Mouse (Mus musculus): ENCODE data around the gene Satl1. TPM values are rescaled to one million over a fixed set of nuclear protein-coding genes. Genes with fewer than 3 reads are reported as not detected.
"Not testable (repeated sequence)": the region's sequence is repeated elsewhere in the genome, so short reads cannot be mapped to it uniquely, and the experiment has no call there.

Gene Satl1
- not detected in 2 replicates for polyA plus RNA-seq (2015; fragmentation: Nextera tagmentation; extraction: Ambion mirVana)

- ATAC-seq, result no peak
- 83% methylated on average over 3 of the region's 3 CpGs for WGBS
- Histone ChIP-seq H3K9ac (replicated peaks) (no peak within 1 kb of the TSS), H3K9me3 (no peaks in the 10 kb centered on the region), H3K4me1 (replicated peaks) (no peaks in the 10 kb centered on the region), H3K36me3 (no peaks in the 10 kb centered on the region), H3K27me3 (no peaks in the 10 kb centered on the region), H3K4me3 (replicated peaks) (no peak within 1 kb of the TSS), H3K4me2 (replicated peaks) (no peak within 1 kb of the TSS), H3K27ac (no peak within 1 kb of the TSS)
Observed at GRCm38 (mm10) chrX:112406679-112407078, at the start of gene Satl1. TSS of gene Satl1 (minus strand) at chrX:112406779.

- Histone ChIP-seq H3K27me3 (no peaks in the 10 kb centered on the region), H3K4me2 (replicated peaks) (no peak overlapping the region), H3K27ac (no peak overlapping the region), H3K9ac (replicated peaks) (no peak overlapping the region), H3K4me3 (replicated peaks) (no peak overlapping the region), H3K4me1 (replicated peaks) (no peaks in the 10 kb centered on the region), H3K9me3 (no peaks in the 10 kb centered on the region), H3K36me3 (no peaks in the 10 kb centered on the region)
- WGBS, result 92% methylated on average over 2 of the region's 2 CpGs
- ATAC-seq, result no peak
Observed at GRCm38 (mm10) chrX:112438064-112438463, 31.5 kb upstream of the Satl1 start.

- no peak overlapping the region for H3K27ac ChIP-seq
Observed at GRCm38 (mm10) chrX:112437580-112437979, 31.0 kb upstream of the Satl1 start.

GRCm38 (mm10) chrX:112422998-112423397 is 16.4 kb upstream of the Satl1 start:
- 48% methylated on average over 2 of the region's 2 CpGs for WGBS
- H3K27ac ChIP-seq; H3K9ac ChIP-seq (replicated peaks); H3K27me3 ChIP-seq; H3K9me3 ChIP-seq; H3K4me1 ChIP-seq (replicated peaks); ATAC-seq; H3K4me3 ChIP-seq (replicated peaks); H3K4me2 ChIP-seq (replicated peaks); H3K36me3 ChIP-seq: not testable (repeated sequence)

More at GRCm38 (mm10) chrX:112437580-112437979, 31.0 kb upstream of the Satl1 start:
- H3K36me3 ChIP-seq, result no peaks in the 10 kb centered on the region
- no peak for ATAC-seq
- H3K27me3 ChIP-seq, result no peaks in the 10 kb centered on the region
- no peaks in the 10 kb centered on the region for H3K4me1 ChIP-seq (replicated peaks)
- no peak overlapping the region for H3K4me2 ChIP-seq (replicated peaks)
- H3K9me3 ChIP-seq, result no peaks in the 10 kb centered on the region
- no peak overlapping the region for H3K4me3 ChIP-seq (replicated peaks)
- no peak overlapping the region for H3K9ac ChIP-seq (replicated peaks)
- WGBS, result 91% methylated on average over 1 of the region's 1 CpGs

GRCm38 (mm10) chrX:112412309-112412708 is 5.7 kb upstream of the Satl1 start:
- Histone ChIP-seq H3K27ac (no peak overlapping the region), H3K9ac (replicated peaks) (no peak overlapping the region), H3K27me3 (no peaks in the 10 kb centered on the region), H3K36me3 (no peaks in the 10 kb centered on the region), H3K4me3 (replicated peaks) (no peak overlapping the region), H3K4me1 (replicated peaks) (no peaks in the 10 kb centered on the region), H3K4me2 (replicated peaks) (no peak overlapping the region), H3K9me3 (no peaks in the 10 kb centered on the region)
- WGBS, result 72% methylated on average over 2 of the region's 2 CpGs
- ATAC-seq, result no peak

GRCm38 (mm10) chrX:112370577-112371410 is 35.8 kb downstream of the Satl1 start:
- not testable (repeated sequence) for H3K27ac ChIP-seq; H3K4me3 ChIP-seq (replicated peaks); H3K4me1 ChIP-seq (replicated peaks); H3K36me3 ChIP-seq; H3K9me3 ChIP-seq; H3K9ac ChIP-seq (replicated peaks); H3K4me2 ChIP-seq (replicated peaks); H3K27me3 ChIP-seq
- WGBS, result 85% methylated on average over 5 of the region's 5 CpGs
- ATAC-seq, result peak; percentile 100

GRCm38 (mm10) chrX:112368426-112368825 is 38.2 kb downstream of the Satl1 start:
- Histone ChIP-seq H3K4me3 (replicated peaks) (no peak overlapping the region), H3K9ac (replicated peaks) (no peak overlapping the region), H3K4me1 (replicated peaks) (no peaks in the 10 kb centered on the region), H3K36me3 (no peaks in the 10 kb centered on the region), H3K27ac (no peak overlapping the region), H3K9me3 (peaks cover 7% of the 10 kb centered on the region), H3K4me2 (replicated peaks) (no peak overlapping the region), H3K27me3 (no peaks in the 10 kb centered on the region)
- no peak for ATAC-seq
- 47% methylated on average over 4 of the region's 4 CpGs for WGBS

- 40% methylated on average over 3 of the region's 3 CpGs for WGBS
- no peaks in the 10 kb centered on the region for H3K27me3 ChIP-seq
- no peak overlapping the region for H3K27ac ChIP-seq
- no peak for ATAC-seq
- no peak overlapping the region for H3K9ac ChIP-seq (replicated peaks)
- no peak overlapping the region for H3K4me3 ChIP-seq (replicated peaks)
- H3K9me3 ChIP-seq, result no peaks in the 10 kb centered on the region
- H3K4me2 ChIP-seq (replicated peaks), result no peak overlapping the region
- no peaks in the 10 kb centered on the region for H3K4me1 ChIP-seq (replicated peaks)
- no peaks in the 10 kb centered on the region for H3K36me3 ChIP-seq
Observed at GRCm38 (mm10) chrX:112348395-112348791, 58.2 kb downstream of the Satl1 start.

GRCm38 (mm10) chrX:112347467-112348394 is 58.8 kb downstream of the Satl1 start:
- H3K4me2 ChIP-seq (replicated peaks), result no peak overlapping the region
- peak; percentile 60 for ATAC-seq
- H3K9ac ChIP-seq (replicated peaks), result no peak overlapping the region
- no peak overlapping the region for H3K4me3 ChIP-seq (replicated peaks)
- no peaks in the 10 kb centered on the region for H3K9me3 ChIP-seq
- H3K27me3 ChIP-seq, result no peaks in the 10 kb centered on the region
- 51% methylated on average over 4 of the region's 4 CpGs for WGBS
- H3K36me3 ChIP-seq, result no peaks in the 10 kb centered on the region
- no peak overlapping the region for H3K27ac ChIP-seq
- H3K4me1 ChIP-seq (replicated peaks), result no peaks in the 10 kb centered on the region

GRCm38 (mm10) chrX:112339486-112339885 is 67.1 kb downstream of the Satl1 start:
- Histone ChIP-seq H3K9me3 (no peaks in the 10 kb centered on the region), H3K27me3 (no peaks in the 10 kb centered on the region), H3K4me1 (replicated peaks) (no peaks in the 10 kb centered on the region), H3K27ac (no peak overlapping the region), H3K9ac (replicated peaks) (no peak overlapping the region), H3K4me2 (replicated peaks) (no peak overlapping the region), H3K4me3 (replicated peaks) (no peak overlapping the region), H3K36me3 (no peaks in the 10 kb centered on the region)
- WGBS, result 81% methylated on average over 3 of the region's 3 CpGs
- ATAC-seq, result no peak

All from midbrain, embryonic 13.5 days (tissue).